Mouse (Mus musculus) colon, adult 2 months (tissue): ENCODE measurements around the gene Tut1. TPM values are rescaled to one million over a fixed set of nuclear protein-coding genes. Genes with fewer than 3 reads are reported as not detected.

Source experiments
- polyA plus RNA-seq: library from polyadenylated mRNA; depleted of rRNA; stranded (reverse); fragments of >200 nt; gene quantifications from 2 replicates; pipeline ENCODE4 v1.2.3, GENCODE M21; 2012; rRNA removed

The Tut1 gene
- 14.7 and 16.6 TPM in 2 replicates for polyA plus RNA-seq

GRCm38 (mm10) chr19:8953135-8954039 is at the start of gene Tut1:
Tut1 (plus strand) TSS chr19:8953847.

GRCm38 (mm10) chr19:8920073-8920736 is 33.4 kb upstream of the Tut1 start, which contains the start of gene B3gat3:
B3gat3 (plus strand) TSS chr19:8920374.

DNA sequence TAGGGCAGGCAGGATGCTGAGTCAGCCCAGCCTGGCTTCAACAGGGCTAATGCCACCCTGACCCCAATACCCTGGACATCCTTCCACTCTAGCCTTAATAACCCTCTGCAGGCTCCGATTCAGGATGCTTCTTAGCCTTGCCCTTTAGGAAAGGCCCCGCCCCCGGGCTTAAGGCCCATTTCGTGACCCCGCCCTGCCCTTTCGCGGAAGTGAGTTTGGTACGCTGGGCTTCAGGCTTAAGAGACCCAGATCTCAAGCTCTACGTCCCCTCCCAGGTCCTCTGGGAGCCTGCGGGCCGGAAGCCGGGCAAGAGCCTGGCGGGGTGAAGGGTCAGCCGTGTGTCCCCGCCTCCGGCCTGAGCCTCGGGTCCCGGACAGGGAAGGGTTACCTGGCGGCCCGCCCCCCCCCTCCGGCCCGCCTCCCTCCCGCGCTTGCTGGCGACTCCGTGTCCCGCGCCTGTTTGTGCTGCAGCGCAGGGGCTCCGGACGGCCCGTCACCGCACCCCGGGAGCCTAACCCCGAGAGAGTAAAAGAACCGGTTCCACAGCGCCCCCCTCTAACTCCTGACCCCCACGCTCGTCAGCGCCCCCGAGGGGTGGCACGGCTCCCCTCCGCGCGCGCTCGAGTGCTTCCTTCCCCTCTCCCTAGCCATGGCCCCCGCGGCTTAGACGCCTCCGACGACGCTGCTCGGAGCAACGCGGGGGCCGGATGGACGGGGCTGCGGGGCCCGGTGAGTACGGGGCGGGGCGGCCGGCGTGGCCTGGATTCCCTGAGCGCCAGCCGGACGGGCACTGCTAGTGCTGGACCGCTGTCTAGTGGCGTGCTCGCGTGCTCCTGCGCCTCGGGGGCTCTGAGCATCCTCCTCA is 24.2 kb upstream of the Tut1 start, which contains the start of the genes Rom1 and Eml3:
Rom1 (minus strand) TSS at position 133 of the 865 bp plus-strand sequence.
Eml3 (plus strand) TSS at position 329 of the 865 bp plus-strand sequence.

GRCm38 (mm10) chr19:8941515-8942217 is 12.0 kb upstream of the Tut1 start, which contains the start of gene Mta2:
Mta2 (plus strand) TSS chr19:8941875.

DNA sequence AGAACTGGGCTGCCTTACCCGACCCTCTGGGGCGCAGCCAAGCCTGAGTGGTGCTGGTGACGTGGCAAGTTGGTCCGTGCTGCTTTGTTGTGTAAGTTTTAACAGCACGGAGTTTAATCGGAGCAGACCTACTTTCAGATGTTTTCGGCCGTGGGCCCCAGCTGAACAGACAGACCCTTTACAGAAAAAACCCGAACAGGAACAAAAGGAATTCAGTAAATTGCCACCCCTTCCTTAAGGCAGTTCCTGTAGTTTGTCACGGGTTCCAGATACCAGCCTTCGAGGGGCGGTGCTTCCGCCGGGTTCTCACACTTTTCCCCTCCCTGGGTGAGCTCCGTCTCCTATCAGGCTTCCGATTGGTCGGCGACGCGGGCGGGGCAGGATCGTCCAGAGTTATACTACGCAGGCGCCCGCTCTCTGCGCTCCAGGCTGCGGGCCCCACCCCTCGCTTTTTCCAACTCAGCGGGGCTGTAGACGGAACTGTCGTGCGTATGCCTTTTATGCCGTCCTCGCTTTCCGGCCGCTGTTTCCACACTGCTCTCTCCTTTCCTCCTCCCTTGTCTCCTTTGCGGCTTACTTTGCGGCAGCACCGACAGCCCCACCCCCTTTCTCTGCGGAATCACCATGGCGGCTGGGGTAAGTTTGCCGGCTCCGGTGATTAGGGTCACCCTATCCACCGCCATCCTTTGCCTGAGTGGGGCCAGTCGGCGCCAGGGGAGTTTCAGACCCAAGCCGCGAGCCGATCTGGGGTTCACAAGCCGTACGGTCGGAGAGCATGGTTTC is 13.1 kb downstream of the Tut1 start, which contains the start of gene Eef1g:
Eef1g (plus strand) TSS at position 452 of the 783 bp plus-strand sequence.

DNA sequence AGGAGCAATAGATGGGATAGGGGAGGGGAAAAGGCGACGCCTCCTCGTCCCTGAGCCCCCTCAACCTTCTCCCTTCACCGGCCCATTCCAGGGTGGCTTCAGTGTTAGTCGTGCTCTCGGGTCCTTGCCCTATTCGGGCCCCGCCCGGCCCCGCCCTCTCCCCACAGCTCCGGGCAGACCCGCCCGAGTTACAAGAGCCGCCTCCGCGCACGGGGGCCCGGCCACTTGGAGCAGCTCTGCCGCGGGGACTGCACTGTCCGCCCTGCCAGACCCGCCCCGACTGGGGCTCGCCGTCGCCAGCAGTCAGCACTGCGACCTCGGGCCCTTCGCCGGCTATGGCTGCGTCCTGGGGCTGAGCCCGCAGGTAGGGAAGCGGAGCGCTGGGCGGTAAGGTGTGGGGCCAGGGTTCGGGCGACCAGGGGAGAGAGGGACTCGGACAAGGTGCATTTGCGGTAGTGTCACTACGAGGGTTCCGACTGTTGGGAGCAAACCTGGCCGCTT is 35.5 kb downstream of the Tut1 start, which contains the start of gene Ahnak:
Ahnak (plus strand) TSS at position 219 of the 501 bp plus-strand sequence.

Other genes with a start within 250 kb of the Tut1 start
- 77.3 and 84.0 TPM in 2 replicates for gene Slc3a2, start 230.5 kb upstream of the Tut1 start, polyA plus RNA-seq
- gene Wdr74, start 218.0 kb upstream of the Tut1 start, polyA plus RNA-seq, result 23.1 and 24.6 TPM in 2 replicates
- gene 1700092M07Rik, start 213.1 kb upstream of the Tut1 start, polyA plus RNA-seq, result not detected in 2 replicates
- 76.8 and 84.3 TPM in 2 replicates for gene Stx5a, start 212.4 kb upstream of the Tut1 start, polyA plus RNA-seq
- gene Nxf1, start 196.8 kb upstream of the Tut1 start, polyA plus RNA-seq, result 46.2 and 48.5 TPM in 2 replicates
- gene Tmem223, start 182.9 kb upstream of the Tut1 start, polyA plus RNA-seq, result 138 and 175 TPM in 2 replicates
- 72.7 and 126 TPM in 2 replicates for gene Tmem179b, start 179.4 kb upstream of the Tut1 start, polyA plus RNA-seq
- gene Taf6l, start 167.4 kb upstream of the Tut1 start, polyA plus RNA-seq, result 9.5 and 9.9 TPM in 2 replicates
- 17.4 and 20.0 TPM in 2 replicates for gene Polr2g, start 155.3 kb upstream of the Tut1 start, polyA plus RNA-seq
- gene Zbtb3, start 151.3 kb upstream of the Tut1 start, polyA plus RNA-seq, result 1.6 and 1.9 TPM in 2 replicates
- 9.8 and 12.1 TPM in 2 replicates for gene Ttc9c, start 134.5 kb upstream of the Tut1 start, polyA plus RNA-seq
- gene Hnrnpul2, start 133.8 kb upstream of the Tut1 start, polyA plus RNA-seq, result 23.2 and 24.4 TPM in 2 replicates
- 2.4 and 6.1 TPM in 2 replicates for gene AC129217.1, start 124.1 kb upstream of the Tut1 start, polyA plus RNA-seq
- 125 and 157 TPM in 2 replicates for gene Bscl2, start 116.4 kb upstream of the Tut1 start, polyA plus RNA-seq
- 2.1 and 2.8 TPM in 2 replicates for gene Gng3, start 114.7 kb upstream of the Tut1 start, polyA plus RNA-seq
- 1.5 and 3.0 TPM in 2 replicates for gene Lrrn4cl, start 103.1 kb upstream of the Tut1 start, polyA plus RNA-seq
- gene Ubxn1, start 82.4 kb upstream of the Tut1 start, polyA plus RNA-seq, result 113 and 124 TPM in 2 replicates
- gene Uqcc3, start 72.9 kb upstream of the Tut1 start, polyA plus RNA-seq, result 24.9 and 27.0 TPM in 2 replicates
- 0.76 and 1.1 TPM in 2 replicates for gene Lbhd1, start 70.1 kb upstream of the Tut1 start, polyA plus RNA-seq
- not detected in 2 replicates for gene Gm49403, start 69.9 kb upstream of the Tut1 start, polyA plus RNA-seq
- gene 1810009A15Rik, start 65.0 kb upstream of the Tut1 start, polyA plus RNA-seq, result 9.0 and 12.8 TPM in 2 replicates
- not detected in 2 replicates for gene Gm49416, start 64.9 kb upstream of the Tut1 start, polyA plus RNA-seq
- 24.4 and 26.7 TPM in 2 replicates for gene Ints5, start 60.8 kb upstream of the Tut1 start, polyA plus RNA-seq
- 94.0 and 114 TPM in 2 replicates for gene Ganab, start 55.8 kb upstream of the Tut1 start, polyA plus RNA-seq
- gene B3gat3, start 33.5 kb upstream of the Tut1 start, polyA plus RNA-seq, result 114 and 123 TPM in 2 replicates
- gene Rom1, start 24.5 kb upstream of the Tut1 start, polyA plus RNA-seq, result 11.4 and 12.6 TPM in 2 replicates
- 34.6 and 42.8 TPM in 2 replicates for gene Eml3, start 24.3 kb upstream of the Tut1 start, polyA plus RNA-seq
- 17.1 and 24.9 TPM in 2 replicates for gene Mta2, start 12.0 kb upstream of the Tut1 start, polyA plus RNA-seq
- gene Eef1g, start 13.2 kb downstream of the Tut1 start, polyA plus RNA-seq, result 172 and 210 TPM in 2 replicates
- 26.2 and 29.7 TPM in 2 replicates for gene Ahnak, start 35.4 kb downstream of the Tut1 start, polyA plus RNA-seq
- 1.9 and 2.4 TPM in 2 replicates for gene Scgb1a1, start 134.1 kb downstream of the Tut1 start, polyA plus RNA-seq
- gene Asrgl1, start 181.8 kb downstream of the Tut1 start, polyA plus RNA-seq, result 0.64 and 2.4 TPM in 2 replicates